Mouse (Mus musculus) right cerebral cortex, adult 18-20 months (tissue): ENCODE measurements at regions not wholly inside any gene's neighbourhood (a gene's known extent, or its start where the extent isn't known, plus 50 kb on each side); places are given as distances from the start of the nearest gene placed in this dataset.
"Not testable (repeated sequence)": the region's sequence is repeated elsewhere in the genome, so short reads cannot be mapped to it uniquely, and the experiment has no call there.

Source experiments
- DNase-seq: peaks from one replicate; pipeline ENCODE4 v3.0.0; 2022; ENCODE audit warnings: mixed read lengths

DNA sequence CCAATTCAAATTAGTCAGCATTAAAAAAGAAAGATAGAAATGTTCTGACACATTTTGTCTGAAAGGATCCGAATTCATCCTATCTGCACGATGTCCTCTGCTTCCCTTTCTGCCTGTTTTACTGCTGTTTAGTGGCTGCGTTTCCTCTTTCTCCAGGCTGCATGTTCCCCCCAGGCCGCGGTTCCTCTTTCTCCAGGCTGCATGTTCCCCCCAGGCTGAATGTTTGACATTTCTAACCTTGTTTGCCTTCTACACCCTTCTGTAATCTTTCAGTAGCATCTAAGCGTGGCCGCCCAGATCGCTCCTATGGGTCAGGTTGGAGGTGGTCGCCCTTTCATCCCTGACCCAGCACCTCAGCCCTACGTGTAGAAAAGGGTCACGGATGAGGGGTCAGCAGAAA lies 89.6 kb upstream of the Mdm1 start:
- DNase-seq, result no peak

DNA sequence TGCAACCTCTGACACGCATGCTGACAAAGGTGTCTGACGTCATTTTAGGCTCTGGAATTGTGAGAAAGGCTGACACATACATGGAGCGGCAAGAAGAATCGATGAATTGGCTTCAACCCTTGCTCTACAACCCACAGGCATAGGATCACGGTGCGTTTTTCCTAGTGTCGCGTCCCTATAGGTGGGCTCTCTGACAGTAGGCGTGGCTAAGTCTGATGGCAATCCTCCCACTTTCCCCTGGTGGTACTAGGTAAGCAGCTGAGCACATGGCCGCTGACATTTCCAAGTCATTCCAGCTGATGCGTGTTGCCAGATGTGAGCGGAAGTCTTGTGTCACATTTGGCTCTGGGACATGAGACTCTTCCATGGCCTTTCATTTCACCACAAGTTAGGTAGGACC lies 89.1 kb upstream of the Mdm1 start:
- DNase-seq, result no peak

DNA sequence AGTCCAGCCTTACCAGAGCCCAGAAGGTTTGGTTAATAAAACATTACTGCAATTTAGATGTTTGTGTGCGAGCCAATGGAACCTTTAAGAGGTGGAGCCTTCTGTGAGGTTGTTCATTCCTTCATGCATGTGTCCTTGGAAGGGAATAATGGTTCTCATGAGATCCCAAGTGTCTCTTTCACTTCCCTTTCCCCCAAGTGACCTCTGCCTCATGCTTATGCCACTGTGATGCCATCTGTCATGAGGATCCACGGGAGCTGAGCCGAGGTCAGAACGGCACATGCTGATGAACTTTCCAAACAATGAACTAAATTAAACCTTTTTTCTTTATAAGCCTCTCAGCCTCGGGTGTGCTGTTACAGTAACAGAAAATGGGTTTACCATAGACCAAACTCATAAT lies 88.6 kb upstream of the Mdm1 start:
- no peak for DNase-seq

DNA sequence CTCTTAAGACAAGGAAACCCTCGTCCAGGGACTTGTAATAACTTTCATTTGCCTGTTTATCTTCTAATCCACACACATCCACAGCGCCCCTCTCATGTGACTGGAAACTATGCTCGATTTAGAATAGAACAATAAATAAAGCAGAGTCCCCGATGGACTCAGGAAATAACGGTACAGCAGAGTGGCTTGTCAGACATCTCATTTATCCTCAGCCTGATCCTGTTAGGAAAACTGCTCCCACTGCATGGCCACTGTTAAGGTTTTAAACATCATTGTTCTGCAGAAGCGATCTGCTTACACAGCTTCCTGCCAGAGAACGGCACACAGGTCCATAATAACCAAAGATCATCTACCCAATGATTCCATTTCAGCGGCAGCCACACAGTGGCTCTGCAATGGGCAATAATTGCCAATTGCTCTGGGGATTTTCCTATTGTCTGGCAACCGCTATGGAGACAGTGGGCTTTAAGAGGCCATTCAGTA lies 84.8 kb upstream of the Mdm1 start:
- no peak for DNase-seq

DNA sequence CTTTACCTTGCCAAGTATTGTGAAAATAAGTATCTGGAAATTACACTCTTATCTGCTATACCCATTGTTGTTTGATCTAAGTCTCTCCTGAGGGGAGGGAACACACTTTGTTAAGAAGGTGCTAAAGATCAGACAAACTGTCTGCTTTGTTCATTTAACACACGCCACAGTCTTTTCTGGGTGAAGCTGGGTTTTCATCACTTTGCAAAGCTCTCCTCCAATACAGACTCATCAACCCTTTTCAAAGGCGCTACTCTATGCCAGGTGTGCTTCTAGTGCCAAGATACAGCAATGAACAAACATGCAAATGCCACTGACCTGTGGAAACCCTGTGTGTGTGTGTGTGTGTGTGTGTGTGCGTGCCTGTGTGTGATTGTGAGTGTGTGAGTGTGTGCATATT lies 84.1 kb upstream of the Mdm1 start:
- DNase-seq, result no peak

DNA sequence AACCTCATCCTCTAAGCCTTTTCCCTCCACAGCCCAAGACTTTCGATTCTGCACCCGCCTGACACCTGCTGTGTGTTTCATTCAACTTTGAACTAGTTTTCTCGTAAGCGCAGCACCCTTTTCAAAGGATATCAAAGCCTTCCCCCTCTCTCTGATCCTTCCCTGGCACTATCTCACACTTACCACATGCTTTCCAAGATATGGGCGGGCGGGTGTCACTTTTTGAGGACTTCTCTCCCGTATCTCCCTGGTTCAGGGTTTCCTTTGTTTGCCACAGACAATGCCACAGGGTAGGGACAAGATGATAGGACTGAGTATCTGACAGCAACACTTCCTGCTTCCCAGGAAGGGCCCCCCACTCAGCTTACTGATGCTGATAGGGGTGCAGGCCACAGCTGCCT lies 76.8 kb upstream of the Mdm1 start:
- DNase-seq, result no peak

DNA sequence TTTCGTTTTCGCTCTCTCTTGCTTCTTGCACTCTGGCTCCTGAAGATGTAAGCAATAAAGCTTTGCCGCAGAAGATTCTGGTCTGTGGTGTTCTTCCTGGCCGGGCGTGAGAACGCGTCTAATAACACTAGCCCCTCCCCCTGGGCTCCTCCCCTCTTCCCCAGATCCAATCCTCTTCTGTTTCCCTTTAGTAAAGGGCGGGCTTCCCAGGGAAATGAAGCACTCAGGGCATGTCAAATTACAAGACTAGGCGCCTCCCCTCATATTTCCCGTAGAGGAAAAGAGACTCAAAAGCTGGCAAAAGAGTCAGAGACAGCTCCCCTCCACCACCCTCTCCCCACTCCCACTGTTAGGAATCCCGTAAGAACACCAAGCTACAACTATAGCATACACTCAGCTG lies 65.3 kb upstream of the Mdm1 start:
- DNase-seq, result not testable (repeated sequence)

DNA sequence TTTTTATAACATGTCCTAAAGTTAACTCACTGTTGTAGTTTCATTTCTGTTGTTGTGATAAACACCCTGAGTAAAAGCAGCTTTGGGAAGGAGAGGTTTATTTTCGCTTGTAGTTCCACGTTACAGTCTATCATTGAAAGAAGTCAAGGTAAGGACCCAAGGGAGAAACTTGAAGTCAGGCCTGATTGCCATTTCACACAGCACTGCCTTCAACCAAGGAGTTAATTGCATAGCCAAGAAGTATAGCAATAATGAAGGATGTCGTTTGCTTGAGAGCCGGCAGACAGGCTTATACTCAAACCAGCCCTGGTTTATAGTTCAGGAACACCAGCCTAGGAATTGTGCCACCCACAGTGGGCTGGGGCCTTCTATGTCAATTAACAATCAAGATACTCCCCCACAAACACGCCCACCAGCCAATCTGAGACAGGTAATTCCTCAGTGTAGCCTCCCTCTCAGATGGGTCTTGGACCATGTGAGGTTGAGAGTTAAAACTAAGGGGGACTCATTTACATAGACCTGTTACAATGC lies 59.9 kb upstream of the Mdm1 start:
- no peak for DNase-seq

DNA sequence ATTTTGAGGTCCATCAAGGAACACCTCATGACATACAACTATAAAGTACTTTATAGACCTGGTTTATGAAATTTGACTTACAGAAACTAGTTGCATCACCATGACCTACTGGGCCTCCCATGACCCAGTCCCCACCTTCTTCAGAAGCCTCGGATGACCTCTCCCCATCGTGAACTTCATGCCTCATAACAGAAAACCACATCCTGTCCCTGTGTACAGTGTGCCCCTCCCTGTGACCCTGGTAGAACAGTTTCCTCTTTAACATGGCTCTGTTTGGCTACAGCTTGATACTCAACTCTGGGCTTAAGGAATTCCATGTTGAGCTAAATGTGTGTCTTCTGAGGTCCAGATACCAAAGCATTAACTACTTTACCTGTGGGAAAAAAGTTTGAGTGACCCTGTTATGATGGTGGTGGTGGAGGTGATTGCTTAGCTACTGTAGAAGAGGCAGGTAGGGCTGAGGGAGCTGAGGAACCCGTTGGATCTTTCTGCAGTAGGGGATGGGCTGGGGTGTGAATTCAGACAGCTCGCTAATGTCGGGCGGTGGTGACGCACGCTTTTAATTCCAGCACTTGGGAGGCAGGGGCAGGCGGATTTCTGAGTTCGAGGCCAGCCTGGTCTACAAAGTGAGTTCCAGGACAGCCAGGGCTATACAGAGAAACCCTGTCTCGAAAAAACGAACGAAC lies 58.4 kb upstream of the Mdm1 start:
- DNase-seq, result no peak

DNA sequence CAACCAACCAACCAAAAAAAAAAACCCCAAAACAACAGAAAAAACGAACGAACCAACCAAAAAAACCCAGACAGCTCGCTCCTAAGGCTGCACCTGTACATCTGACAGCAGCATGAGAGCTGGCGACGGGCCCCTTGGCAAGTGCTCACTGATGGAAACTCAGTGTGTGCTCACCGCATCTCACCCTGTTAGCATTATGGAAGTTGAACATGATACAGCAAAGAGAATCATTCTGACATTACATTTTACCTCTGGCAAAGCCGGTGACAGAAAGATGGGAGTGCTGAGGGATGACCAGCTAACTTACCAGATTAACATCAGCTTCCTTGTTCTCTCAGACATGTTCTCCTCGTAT lies 57.9 kb upstream of the Mdm1 start:
- no peak for DNase-seq

DNA sequence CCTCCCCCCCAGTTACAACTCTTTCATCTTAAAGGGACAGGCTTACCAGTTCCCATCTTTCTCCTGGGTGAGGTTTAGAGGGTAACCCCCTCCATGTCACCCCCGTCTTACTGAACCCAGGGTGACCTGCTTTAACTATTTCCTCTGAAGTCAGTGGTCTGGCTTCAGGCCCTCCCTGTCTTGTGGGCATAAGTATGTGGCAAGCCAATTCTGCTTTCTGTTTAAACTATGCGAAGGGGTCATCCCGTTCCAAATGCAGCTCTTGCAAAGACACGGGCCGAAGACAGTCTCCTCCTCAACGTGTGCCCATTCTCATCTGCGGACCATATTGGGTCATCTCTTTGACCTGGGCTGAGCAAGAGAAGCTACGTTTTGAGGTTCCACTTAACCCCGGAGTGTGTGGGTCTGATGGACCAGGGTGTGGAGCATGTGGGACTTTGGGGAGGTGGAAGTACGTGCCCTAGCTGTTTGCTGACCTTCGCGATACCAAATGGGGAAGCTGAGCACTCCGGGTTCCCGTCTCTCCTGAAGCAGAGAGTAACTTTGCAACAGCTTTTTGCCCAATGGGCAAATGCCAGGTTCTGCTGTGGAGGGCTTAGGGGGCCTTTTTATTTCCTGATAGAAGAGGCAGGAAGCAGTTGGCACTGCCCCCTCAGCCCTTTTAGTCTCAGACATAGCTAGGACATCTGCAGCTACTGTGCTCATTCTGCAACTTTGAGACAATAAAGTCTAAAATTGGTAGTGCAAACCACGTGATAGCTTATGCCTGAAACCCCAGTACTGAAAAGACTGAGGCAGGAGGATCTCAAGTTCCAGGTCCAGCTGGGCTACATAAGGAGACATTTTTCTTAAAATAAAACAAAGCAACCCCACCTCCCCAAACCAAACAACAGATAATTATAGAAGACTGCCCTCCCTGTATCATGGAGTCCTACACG lies 56.3 kb upstream of the Mdm1 start:
- no peak for DNase-seq

DNA sequence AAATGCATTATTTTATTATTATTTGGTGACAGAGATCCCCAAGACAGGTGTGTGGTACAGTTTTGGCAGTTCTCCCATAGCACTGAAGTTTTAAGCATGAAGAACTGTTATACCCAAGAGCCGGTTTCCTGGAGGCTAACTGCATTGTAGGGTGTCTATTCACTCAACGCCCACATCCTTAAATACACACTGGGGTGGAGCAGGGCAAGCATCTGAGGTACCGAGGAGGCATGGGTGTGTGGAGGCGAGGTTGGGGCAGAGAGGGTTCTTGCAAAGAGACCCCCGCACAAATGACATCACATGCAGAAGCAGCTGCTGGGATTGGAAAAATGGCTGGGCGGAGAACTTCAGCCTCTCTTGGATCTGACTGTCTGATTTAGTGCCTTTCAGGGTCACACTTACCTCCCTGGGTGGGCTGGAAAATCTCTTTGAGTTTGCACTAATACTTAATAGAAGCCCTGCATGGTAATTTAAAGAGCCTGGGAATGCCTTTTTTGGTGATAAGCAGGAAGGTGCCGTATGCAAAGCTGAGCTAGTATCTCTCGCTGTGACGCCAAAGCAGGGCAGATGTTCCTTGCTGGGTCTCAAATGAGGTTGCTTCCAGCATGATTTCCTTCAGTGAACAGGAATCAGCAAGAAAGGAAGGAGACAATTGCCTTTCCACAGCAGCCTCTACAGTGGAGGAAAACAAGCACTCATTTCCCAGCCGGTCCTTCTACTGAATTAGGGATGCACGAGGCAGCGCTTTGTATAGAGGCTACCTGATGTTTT lies 53.9 kb upstream of the Mdm1 start:
- DNase-seq, result no peak

DNA sequence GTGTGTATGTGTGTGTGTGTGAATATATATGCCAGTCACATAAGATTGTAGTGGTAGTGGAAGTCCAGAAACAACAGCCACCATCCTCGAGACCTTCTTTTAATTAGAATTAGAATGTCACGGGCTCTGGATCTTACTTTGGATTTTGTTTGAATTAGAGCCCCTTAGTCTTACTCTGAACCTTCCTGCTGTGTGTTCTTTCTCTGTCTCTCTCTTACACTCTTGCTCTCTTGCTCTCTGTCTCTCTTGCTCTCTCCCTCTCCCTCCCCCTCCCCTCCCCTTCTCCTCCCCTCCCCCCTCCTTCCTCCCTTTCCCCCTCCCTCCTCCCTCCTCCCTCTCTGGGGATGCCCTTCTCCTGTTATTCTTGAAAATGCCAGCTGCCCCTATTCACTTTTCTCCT lies 53.1 kb upstream of the Mdm1 start:
- no peak for DNase-seq

DNA sequence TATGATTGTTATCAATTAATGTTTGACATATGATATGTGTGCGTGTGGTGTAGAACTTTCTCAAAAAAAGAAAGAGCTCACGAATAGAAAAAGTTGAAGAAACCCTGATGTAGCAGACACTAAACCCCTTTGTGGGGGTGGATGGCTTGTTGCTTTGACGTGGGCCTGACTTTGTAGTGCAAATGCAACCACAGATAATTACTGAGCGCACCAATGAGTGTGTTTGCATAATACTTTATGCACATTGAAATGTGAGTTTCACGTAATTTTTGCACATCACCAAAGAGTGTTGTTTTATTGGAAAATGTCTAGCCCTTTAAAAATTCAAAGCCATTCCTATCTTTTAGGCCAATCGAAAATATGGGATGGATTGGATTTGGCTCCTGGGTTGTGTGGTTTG lies 51.7 kb upstream of the Mdm1 start:
- DNase-seq, result no peak

DNA sequence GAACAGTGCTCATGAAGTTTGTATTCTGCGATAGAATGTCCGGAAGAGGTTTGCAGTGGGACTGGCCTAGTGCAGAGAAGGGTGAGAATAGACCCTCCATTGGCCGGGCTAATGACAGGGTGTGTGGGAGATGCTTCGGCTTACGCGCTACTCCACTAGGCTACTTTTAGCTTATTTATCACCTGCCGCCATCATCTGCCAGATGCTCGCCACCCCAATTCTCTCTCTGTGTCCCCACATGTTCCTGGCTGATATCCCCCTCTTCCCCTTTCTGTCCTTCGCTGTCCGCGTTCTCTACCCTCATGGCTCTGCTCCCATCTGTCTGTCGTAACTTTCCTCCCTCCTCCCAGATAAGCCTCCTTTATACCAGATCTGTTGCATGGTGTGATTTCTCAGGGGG lies 50.1 kb upstream of the Mdm1 start:
- DNase-seq, result no peak
